Mouse (Mus musculus): ENCODE data around the gene Rhoa.

The Rhoa gene

DNA sequence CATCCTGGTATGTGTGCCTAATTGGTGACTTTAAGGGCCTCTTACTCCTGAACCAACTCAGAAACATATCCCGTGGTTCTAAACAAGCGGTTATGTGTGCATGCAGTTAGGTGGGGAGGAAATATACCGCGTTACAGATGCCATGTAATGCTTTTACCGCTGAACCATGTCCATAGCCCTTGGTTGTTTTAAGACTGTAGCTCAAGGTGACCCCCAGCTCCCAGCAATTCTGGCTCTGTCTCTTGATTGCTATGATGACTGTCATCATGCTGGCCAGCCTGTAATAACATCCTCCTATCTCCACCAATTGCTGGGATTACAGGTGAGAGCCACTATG is 35.2 kb downstream of the Rhoa start:
- no peak for DNase-seq

DNA sequence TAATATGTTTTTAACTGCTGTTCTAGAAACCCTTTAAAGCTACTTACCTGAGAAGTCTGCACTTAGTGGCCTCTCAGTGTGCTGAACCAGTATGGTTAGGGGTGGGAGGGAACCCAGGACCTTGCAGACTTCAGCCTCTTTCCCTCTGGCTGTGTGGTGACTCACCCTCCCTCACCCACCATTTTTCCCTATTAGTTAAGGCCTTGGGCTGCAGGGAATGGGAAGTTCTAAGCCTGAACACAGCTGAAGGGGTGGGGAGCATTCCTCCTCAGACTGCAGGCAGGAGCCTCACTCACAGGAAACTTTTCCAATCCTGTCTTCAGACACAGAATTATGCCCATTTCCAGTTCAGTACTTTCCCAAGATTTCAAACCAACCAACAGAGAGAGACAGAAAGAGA is 35.9 kb downstream of the Rhoa start:
- peak; percentile 12 to 23 for DNase-seq

DNA sequence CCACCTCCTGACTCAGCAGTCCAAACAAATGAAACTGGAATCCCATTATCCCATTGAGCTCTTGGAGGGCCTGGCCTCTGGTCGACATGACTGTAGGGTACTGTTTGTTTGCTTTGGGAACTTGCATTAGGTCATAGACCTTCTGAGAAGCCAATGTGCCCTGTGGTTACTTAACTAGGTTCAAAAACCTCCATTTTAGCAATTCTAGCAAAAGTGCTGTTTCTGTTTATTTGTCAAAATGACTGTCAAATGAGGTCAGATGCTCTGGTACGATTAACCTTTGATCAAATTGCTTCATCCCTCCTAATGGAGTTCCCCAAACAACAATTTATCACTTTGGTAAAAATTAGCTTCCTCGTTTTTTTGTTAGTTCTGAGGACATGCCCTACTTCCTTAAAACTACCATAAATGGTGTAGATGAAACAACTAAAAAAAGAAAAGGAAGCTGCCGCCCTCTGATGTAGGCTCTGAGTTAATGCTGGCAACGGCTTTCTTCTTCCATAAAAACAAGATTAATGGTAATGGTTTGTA is 36.4 kb downstream of the Rhoa start:
- peak; percentile 20 to 45 for DNase-seq

DNA sequence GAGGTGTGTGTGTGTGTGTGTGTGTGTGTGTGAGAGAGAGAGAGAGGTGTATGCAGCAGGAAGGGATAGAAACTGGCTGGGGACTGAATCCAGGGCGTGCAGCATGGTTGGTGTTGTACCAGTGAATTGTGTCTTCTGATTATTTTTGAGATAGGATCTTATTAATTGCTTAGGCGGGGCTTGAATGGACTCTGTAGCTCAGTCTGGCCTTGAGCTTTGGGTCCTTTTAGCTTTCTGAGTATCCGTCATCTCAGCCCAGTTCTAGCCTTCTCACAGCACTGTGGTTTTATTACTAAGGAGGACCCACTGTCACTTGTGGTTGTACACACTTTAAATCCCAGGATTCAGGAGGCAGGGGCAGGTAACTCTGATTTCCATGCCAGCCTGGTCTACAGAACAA is 37.4 kb downstream of the Rhoa start:
- no peak for DNase-seq

DNA sequence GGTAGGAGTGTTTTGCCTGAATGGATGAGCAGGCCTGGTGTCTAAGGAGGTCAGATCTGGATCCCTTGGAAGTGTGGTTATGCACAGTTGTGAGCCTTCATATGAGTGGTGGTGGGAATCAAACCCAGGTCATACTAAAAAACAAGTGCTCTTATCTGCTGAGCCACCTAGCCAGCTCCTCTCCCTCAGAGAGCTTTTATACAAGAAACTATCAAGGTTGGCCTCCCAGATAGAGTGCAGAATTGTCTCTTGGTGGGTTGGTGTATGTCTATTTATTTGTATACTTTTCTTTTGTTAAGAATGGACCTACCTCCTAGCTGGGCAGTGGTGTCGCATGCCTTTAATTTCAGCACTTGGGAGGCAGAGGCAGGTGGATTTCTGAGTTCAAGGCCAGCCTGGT is 37.9 kb downstream of the Rhoa start:
- DNase-seq, result no peak

DNA sequence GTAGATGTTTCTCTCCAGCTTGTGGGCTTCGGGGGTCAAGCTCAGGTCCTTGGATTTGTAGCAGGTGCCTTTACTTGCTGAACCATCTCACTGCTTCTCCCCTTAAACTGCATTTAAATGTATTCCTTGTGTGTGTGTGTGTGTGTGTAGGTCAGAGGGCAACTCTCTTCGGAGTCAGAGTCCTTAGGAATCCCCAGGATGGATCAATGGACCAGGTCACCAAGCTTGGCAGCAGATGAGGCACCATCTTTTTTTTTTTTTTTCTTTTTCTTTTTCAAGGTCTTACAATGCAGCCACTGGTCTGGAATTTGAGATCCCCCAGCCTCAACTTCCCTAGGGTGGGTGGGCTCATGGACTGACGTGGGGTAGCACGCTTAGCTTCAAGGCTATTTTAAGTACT is 38.5 kb downstream of the Rhoa start:
- no peak for DNase-seq

DNA sequence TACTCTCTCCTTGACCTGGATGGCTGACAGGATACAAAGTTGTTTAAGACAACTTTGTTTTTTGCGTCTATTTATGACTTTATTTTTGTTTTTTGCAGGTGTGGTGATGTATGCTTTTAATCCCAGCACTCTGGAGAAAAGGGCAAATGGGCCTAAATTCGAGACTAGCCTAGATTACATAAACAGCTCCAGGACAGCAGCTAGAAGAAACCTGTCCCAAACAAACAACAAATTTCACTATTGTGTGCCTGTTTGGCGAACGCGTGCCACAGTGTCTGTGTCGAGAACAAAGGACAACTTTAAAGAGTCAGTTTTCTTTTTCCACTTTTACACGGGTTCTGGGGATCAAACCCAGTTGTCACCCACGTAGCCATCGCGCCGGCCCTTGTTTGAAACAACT is 41.1 kb downstream of the Rhoa start:
- no peak for DNase-seq

DNA sequence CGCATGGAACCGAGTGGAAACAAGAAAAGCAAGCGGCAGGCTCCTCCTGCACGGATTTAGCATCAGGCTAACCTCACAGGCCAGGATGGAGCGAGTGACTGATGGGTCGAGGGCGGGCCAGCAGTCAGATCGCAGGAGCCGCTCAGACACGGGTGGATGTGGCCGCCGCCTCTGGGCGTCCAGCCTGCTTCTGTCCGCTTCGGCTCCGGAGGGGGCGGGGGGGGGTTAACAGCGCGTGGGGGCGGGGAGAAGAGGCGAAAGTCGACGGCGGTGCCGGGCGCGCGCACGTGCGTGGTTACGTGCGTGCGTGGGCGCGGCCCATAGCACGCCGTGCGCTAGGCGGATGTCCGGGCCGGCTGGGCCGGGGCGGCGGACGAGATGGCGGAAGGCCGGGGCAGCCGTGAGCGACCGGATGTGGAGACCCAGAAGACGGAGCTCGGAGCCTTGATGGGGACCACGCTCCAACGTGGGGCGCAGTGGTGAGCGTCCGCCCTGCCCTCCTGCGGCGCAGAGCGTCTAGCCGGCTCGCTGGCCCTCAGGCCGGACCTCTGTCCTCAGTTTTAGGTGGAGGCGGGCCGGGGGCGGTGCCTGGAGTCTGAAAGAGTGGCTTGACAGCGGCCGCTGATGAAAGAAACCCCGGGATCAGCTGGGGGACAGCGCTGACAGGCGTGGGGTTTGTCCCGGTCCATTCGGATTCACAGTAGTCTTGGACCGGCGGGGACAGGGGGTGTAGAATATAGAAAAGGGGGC is 41.8 kb downstream of the Rhoa start, which contains the start of gene Usp4:
TSS of gene Usp4 (plus strand) at position 314 of the 750 bp plus-strand sequence.
- DNase-seq, result peak; percentile 87 to 90

DNA sequence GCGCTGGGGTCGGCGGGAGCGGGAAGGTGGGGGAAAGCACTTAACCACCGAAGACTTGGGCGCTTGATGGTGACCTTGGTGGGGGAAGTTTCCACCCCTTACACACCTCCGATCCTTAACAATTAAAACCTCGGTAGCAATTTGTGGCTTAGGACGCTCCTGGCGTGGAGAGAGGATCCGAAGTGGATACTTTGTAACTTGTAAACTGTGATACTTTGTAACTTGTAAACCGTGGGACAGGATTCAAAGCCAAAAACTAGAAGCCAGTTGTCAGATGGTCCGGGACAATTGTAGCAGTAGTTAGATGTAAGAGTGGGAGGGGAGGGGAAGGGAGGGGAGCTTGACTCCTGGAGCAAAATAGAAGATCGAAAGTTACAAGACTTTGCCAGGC is 42.4 kb downstream of the Rhoa start:
- DNase-seq, result no peak

DNA sequence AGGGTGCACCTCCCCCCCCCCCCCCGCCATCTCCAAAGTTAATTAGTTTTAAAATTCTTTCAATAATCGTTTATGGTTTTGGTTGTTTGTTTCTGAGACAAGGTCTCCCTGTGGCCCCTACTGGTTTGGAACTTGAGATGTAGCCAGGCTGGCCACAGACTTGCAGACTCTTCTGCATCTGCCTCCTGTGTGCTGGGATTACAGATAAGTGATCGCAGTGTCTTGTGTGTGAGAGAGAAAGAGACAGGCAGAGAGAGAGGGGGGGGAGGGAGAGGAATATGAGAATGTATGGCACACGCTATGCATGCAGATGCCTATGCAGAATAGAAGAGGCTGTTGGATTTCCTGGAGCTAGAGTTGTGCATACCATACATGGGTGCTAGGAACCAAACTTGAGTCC is 43.8 kb downstream of the Rhoa start:
- DNase-seq, result no peak

DNA sequence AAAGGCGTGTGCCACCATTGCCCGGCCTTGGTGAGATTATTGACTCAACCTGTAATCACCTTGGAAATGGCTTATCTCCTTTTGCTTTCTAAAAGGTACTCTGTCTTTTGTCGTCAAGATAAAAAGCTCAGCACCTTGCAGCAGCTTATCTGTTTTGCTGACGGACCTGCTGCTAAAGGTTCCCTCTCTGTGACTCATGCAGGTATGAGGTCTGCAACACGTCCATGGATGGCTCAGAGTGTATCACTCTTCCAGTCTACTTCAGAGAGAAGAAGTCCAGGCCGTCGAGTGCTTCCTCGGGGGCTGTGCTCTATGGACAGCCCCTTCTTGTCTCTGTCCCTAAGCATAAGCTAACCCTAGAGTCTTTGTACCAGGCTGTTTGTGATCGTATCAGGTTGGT is 72.3 kb downstream of the Rhoa start:
- DNase-seq, result no peak

DNA sequence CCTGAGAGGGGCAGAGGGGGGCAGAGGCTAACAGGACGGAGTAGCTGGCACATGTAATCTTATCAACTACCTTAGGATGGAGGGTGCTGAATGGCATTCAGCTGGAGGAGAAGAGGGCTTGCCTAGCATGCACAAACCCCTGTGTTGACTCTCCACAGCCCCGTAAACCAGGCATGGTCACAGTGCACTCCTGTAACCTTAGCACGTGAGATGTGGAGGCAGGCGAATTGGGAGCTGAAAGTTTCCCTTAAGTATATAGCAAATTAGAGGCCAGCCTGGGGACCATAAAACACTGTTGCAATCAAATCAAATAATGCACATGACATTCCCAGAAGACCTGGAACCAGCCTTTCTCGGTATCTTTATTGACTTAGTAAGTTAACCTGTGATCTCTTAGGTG is 72.8 kb downstream of the Rhoa start:
- no peak for DNase-seq

DNA sequence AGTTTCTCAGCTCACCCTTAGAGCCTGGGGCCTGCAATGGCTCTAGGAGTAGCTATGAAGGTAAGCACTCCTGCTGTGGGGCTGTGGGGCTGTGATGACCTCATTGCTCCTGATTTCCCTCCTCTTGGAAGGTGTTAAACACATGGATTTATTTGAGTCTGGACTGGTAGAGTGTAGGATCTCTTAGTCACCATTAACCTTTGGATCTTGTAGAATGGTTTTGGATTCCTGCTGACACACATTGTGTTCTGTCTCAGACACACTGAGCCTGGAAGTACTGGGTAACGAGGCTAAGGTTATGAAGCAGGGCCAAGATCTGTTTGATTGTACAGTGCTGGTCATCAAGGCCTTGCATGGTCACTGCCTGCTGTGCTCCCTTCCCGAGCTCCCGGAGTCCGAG is 73.4 kb downstream of the Rhoa start:
- no peak for DNase-seq

DNA sequence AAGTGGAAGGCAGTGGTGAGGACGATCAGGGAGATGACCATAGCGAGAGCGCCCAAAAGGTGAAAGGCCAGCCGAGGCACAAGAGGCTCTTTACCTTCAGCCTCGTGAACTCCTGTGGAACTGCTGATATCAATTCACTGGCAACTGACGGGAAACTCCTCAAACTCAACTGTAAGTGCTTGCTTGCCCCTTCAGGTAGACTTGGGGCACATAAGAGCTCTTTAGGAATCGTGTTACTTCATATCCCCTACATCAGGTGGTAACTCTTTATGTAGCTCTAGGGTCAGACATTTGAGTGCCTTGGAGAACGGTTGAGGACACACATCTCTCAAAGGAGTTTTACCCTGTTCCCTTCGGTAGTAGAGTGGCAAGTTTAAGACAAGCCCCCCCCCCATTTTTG is 75.5 kb downstream of the Rhoa start:
- DNase-seq, result peak; percentile 53 to 65

DNA sequence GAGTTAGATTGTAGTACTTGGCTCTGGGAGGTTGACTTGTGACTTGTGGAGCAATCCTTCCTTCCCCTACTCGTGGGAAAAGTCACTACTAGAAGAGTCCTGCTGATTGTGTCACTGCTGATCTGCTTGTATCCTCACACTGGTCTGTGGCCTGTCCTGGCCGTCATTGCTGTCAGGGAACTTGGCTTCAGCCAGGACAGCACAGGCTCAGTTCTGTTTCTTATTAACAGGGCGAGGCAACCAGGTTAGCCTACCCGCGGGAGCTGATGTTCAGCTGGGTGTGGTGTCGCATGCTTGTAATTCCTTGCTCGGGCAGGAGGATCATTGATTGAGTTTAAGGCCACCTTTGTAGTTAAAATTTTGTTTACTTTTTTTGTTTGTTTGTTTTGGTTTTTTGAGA is 79.1 kb downstream of the Rhoa start:
- peak in 1 of 2 experiments; percentile 16 for DNase-seq

DNA sequence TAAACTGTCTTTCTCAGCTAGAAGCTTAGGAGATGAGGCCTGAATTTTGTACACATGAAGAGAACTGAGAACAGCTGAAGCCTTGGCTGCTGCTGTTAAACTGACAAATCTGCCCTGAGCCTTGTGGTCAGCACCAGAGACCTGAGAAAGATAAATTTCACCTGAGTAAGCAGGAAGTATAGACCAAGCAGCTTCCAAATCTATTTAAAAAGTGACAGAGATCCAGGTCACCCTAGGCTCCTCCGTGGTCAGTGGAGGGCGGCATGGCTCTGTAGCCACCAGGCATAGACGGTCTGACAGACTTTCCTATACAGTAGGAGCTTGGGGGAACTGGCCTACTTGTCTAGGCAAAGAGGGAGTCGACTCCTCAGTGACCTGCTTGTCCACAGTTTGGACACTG is 80.9 kb downstream of the Rhoa start:
- DNase-seq, result no peak
